Mouse (Mus musculus) liver, embryonic 14.5 days (tissue): ENCODE results near the gene Snx15. TPM values are rescaled to one million over a fixed set of nuclear protein-coding genes. Genes with fewer than 3 reads are reported as not detected.

Experiments
- ATAC-seq: fragments of 200-750 bp; cut with Nextera tagmentation; 2 replicates; pipeline ENCODE4 v1.8.0; 2017; ENCODE audit warnings: moderate number of reproducible peaks, mild to moderate bottlenecking, moderate library complexity; ENCODE audit not compliant: insufficient read depth
- DNase-seq, 3 experiments: peaks; one replicate each; pipeline ENCODE4 v3.0.0-alpha.2; 2012 to 2013; ENCODE audit warnings: low read depth in 3 of 3, low spot score in 3 of 3
- H3K27ac ChIP-seq: fragments of 300-500 bp; sonication (generic); 2 replicates; pipeline ENCODE4 v1.5.1; 2014; ENCODE audit warnings: moderate library complexity, mild to moderate bottlenecking, control low read depth, inconsistent platforms
- H3K27me3 ChIP-seq: fragments of 300-500 bp; sonication (generic); 2 replicates; pipeline ENCODE4 v1.6.1; 2014; ENCODE audit warnings: mild to moderate bottlenecking, low read length, moderate library complexity; ENCODE audit not compliant: control insufficient read depth, insufficient read depth
- H3K36me3 ChIP-seq: fragments of 300-500 bp; sonication (generic); replicated peaks from 2 replicates; pipeline ENCODE4 v1.6.1; 2014; ENCODE audit warnings: low read depth; ENCODE audit not compliant: control insufficient read depth, insufficient read depth
- H3K4me1 ChIP-seq, 2 experiments: fragments of 200-500 bp in 1 of 2; fragments of 300-500 bp in 1 of 2; sonication (generic) in 1 of 2; replicated peaks; 2 replicates each; pipeline ENCODE4 v1.6.1; 2012 to 2014; ENCODE audit warnings: antibody characterized with exemption in 1 of 2, inconsistent platforms in 1 of 2, low read length in 1 of 2; ENCODE audit not compliant: control insufficient read depth in 2 of 2, insufficient read depth in 2 of 2
- H3K4me2 ChIP-seq: fragments of 300-500 bp; sonication (generic); 2 replicates; pipeline ENCODE4 v1.6.1; 2014; ENCODE audit warnings: low read depth, mild to moderate bottlenecking, control low read depth, moderate library complexity
- H3K4me3 ChIP-seq, 2 experiments: fragments of 200-500 bp in 1 of 2; fragments of 300-500 bp in 1 of 2; sonication (generic) in 1 of 2; 2 replicates each; pipeline ENCODE4 v1.5.1; 2012 to 2014; ENCODE audit warnings: low read depth in 2 of 2, low read length in 2 of 2, mild to moderate bottlenecking in 2 of 2, control low read depth in 1 of 2, inconsistent platforms in 1 of 2, moderate library complexity in 1 of 2; ENCODE audit not compliant: insufficient read depth in 1 of 2
- H3K9ac ChIP-seq: fragments of 300-500 bp; sonication (generic); replicated peaks from 2 replicates; pipeline ENCODE4 v1.6.1; 2014; ENCODE audit warnings: mild to moderate bottlenecking, control low read depth, moderate library complexity
- H3K9me3 ChIP-seq: fragments of 300-500 bp; sonication (generic); 2 replicates; pipeline ENCODE4 v1.6.1; 2016; ENCODE audit warnings: low read length, mixed read lengths; ENCODE audit not compliant: control insufficient read depth
- CTCF ChIP-seq: IDR thresholded peaks from 2 replicates; pipeline ENCODE4 v1.5.1; 2016; ENCODE audit warnings: antibody characterized with exemption, low read depth, control low read depth
- EP300 ChIP-seq: IDR thresholded peaks from 2 replicates; pipeline ENCODE4 v1.6.1; 2016; ENCODE audit warnings: antibody characterized with exemption, low read depth
- WGBS: fragments of 180-500 bp; shearing (Covaris S2); extraction: QIAGEN DNeasy Blood & Tissue Kit; methylation state at CpG from one replicate; pipeline ENCODE4 v1.1.7; 2014; ENCODE audit not compliant: insufficient replicate concordance; 5-methylcytosine and 5-hydroxymethylcytosine counted together
- polyA plus RNA-seq, 2 experiments: library from polyadenylated mRNA; depleted of rRNA in 1 of 2; stranded (reverse) in 1 of 2; unstranded in 1 of 2; fragments of >200 nt; fragmentation: Nextera tagmentation in 1 of 2; extraction: Ambion mirVana in 1 of 2; gene quantifications; 2 replicates each; pipeline versions ENCODE4 v1.2.1 to v1.2.3; 2012 to 2014

Snx15 gene
- polyA plus RNA-seq, 2 experiments: 41.8 to 42.2 TPM

- H3K4me1 ChIP-seq: peaks cover 11 to 24% of the 10 kb centered on the region in 2 experiments
- no peak for TF ChIP-seq EP300
- no peak for TF ChIP-seq CTCF
- no peaks in the 10 kb centered on the region for H3K9me3 ChIP-seq
- 66% methylated on average over 2 of the region's 2 CpGs for WGBS
- H3K4me2 ChIP-seq: no peak overlapping the region
- ATAC-seq (no peak), DNase-seq (no peak)
- H3K36me3 ChIP-seq: no peaks in the 10 kb centered on the region; the same call in 1 of the 2 replicates
- H3K9ac ChIP-seq: no peak overlapping the region; the same call in 1 of the 2 replicates
- no peaks in the 10 kb centered on the region for H3K27me3 ChIP-seq
- no peak overlapping the region for H3K27ac ChIP-seq
- H3K4me3 ChIP-seq: no peak overlapping the region
These were observed 3.2 kb downstream of the Snx15 start for GRCm38 (mm10) chr19:6124898-6125297.

- Histone ChIP-seq H3K36me3 (peaks cover 9% of the 10 kb centered on the region), H3K27ac (no peak overlapping the region), H3K4me3 (no peak overlapping the region), H3K4me2 (no peak overlapping the region), H3K9me3 (no peaks in the 10 kb centered on the region), H3K9ac (no peak overlapping the region), H3K27me3 (no peaks in the 10 kb centered on the region), H3K4me1 (peaks cover 3 to 15% of the 10 kb centered on the region in 2 experiments)
- TF ChIP-seq CTCF (no peak), EP300 (no peak)
- WGBS: 84% methylated on average over 8 of the region's 8 CpGs
- ATAC-seq: no peak
- no peak for DNase-seq
These were observed 4.8 kb downstream of the Snx15 start for GRCm38 (mm10) chr19:6123330-6123729.

GRCm38 (mm10) chr19:6121761-6122160, 6.3 kb downstream of the Snx15 start:
- Histone ChIP-seq H3K27ac (no peak overlapping the region), H3K27me3 (no peaks in the 10 kb centered on the region), H3K4me3 (peak overlapping the region in 1 of 2 experiments; percentile 3; a peak in 1 of 4 replicates), H3K36me3 (peaks cover 9% of the 10 kb centered on the region), H3K4me1 (peaks cover 7 to 14% of the 10 kb centered on the region in 2 experiments), H3K9me3 (no peaks in the 10 kb centered on the region), H3K4me2 (no peak overlapping the region; the same call in 1 of the 2 replicates), H3K9ac (no peak overlapping the region)
- 67% methylated on average over 19 of the region's 19 CpGs for WGBS
- DNase-seq: no peak
- TF ChIP-seq CTCF (no peak), EP300 (no peak)
- ATAC-seq: no peak

- Histone ChIP-seq H3K4me1 (peaks cover 9 to 12% of the 10 kb centered on the region in 2 experiments), H3K4me3 (peak overlapping the region; percentile 37 to 84), H3K4me2 (peak overlapping the region; percentile 97), H3K9me3 (no peaks in the 10 kb centered on the region), H3K36me3 (peaks cover 15% of the 10 kb centered on the region), H3K9ac (peak overlapping the region; percentile 86), H3K27ac (peak overlapping the region; percentile 22; the same call in 1 of the 2 replicates), H3K27me3 (no peaks in the 10 kb centered on the region)
- WGBS: 4% methylated on average over 8 of the region's 8 CpGs
- no peak for ATAC-seq
- no peak for DNase-seq
- TF ChIP-seq EP300: no peak
- no peak for TF ChIP-seq CTCF
These were observed 9.4 kb downstream of the Snx15 start for GRCm38 (mm10) chr19:6118677-6119185.

GRCm38 (mm10) chr19:6117986-6118676, 10.0 kb downstream of the Snx15 start, which contains the start of gene Sac3d1:
TSS of gene Sac3d1 (minus strand) at chr19:6118650.
- peak within 1 kb of the TSS; percentile 86 for H3K9ac ChIP-seq
- under 1% methylated on average over 77 of the region's 77 CpGs for WGBS
- peaks cover 9% of the 10 kb centered on the region in 2 experiments for H3K4me1 ChIP-seq
- ATAC-seq (peak; percentile 81), DNase-seq (peak; percentile 87 to 89 (median 87))
- H3K4me3 ChIP-seq: peak within 1 kb of the TSS; percentile 74 to 84
- peak within 1 kb of the TSS; percentile 97 for H3K4me2 ChIP-seq
- no peaks in the 10 kb centered on the region for H3K27me3 ChIP-seq
- peak within 1 kb of the TSS; percentile 90 for H3K27ac ChIP-seq
- no peak for TF ChIP-seq EP300
- TF ChIP-seq CTCF: peak; percentile 18; the same call in 1 of the 2 replicates
- H3K9me3 ChIP-seq: no peaks in the 10 kb centered on the region
- peaks cover 15% of the 10 kb centered on the region for H3K36me3 ChIP-seq
